Mouse (Mus musculus): Measurements from ENCODE around the gene Hoxa10.

The Hoxa10 gene

DNA sequence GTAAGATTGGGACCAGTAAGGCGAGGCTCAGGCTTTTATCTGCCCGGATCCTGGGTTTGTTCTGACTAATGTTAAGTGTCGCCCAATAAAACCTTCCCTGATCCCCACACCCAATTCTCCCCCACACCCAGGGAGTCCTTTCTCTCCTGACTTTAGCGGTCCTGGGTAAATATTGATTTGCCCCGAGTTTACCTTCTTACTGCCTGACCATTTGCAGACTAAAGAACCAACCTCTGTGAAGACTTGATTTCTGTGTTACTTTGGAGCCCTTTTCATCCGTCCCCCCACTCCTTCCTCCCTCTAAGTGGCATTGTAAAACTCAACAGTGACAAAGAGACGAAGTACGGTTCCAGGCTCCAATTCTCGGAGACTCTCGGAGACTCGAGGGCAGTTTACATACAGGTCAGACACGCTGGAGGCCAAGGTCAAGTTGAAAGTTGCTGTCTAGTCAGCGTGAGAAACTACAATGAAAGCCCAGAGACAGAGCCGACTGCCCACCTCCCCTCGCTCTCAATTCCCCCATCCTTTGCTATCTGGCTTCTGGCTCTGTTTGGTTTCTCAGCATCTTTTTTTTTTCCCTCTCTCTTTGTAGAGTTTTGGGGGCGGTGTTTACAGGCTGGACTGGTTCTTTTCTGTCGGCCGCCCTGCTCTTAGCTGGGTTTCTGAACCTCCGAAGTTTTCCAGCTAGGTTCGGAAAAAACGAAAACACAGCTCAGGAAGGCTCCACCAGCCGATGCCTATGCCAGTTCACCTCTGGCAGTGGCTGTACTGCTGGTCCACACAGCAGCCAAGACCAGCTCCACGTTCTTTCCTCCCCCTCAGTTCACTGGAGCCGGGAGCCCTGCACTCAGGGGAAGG, 22.0 kb upstream of the Hoxa10 start:
- DNase-seq, result peak; percentile 34

DNA sequence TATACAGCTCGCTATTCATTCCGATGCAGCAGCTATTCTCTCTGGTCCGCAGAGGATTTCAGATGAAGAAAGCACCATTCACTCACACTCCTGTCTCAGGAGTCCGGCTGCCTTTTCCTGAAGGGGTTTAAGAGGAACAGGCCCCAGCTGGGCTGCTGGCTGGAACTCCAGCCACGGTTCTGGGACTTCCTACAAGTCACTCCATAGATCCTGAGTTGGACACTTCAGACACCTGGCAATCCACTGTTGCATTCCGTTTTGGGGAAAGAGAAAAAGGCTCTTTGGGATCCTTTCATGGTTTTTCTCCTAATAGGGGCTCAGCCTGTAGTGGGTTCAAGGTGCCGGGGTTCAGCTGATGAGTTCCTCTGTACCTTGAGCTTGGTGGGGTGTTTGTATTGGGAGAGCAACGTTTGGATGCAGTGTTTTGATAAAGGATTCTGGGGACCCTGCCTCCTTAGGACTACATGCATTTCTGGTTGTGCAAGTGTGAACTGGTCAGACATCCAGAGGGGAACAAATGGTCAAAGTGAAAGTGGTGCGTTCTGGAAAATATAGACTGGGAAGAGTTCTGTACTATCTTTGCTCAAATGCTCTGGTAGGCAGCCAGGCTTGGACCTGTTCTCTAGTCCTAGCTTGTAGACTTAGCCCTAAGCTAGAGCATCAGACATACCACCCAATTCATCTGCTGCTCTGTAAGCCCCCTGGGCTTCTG, 21.3 kb upstream of the Hoxa10 start:
- DNase-seq, result peak; percentile 33

DNA sequence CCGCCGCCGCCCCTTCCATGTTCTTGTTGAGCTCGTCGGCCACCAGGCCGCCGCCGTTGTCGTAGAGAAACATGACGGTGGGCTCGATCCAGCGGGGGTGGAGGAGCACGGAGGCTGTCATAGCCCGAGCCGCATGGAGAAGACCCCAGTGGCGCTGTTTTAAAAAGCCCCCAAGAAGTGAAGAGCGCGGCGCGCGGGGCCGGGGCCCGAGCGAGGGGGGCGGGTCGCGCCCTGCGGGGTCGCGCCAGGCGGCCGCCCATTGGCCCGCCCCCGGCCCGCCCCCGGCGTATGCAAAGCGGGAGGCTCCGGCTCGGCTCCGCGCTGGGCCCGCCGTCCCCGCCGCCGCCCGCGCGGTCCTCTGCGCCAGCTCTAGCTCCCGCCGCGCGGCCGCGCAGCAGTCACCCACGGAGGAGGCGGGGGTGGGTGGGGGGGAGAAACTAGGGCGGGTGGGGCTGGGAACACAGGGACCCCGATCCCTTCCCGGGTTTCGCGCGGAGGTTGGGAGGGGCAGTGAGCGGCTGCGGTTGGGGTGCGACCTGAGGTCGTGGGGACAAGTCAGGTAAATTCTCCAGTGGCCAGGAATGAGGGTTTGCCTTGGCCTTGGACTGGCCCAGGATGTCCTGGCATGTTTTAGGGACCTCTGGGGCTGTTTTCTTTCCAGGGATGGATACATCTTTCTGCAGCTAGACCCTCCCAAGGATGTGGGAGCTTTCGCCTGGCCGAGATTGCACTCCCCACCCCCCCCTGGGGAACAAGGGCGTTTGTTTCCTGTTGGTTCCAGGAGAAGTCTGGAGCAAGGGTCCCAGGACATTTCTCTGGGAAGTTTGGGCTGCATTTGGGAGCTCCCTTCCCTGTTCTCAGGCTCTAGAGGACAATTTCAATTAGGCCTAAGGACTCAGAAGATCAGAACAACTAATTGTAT, 20.3 kb upstream of the Hoxa10 start, which contains the start of gene Hoxa13:
Hoxa13 (minus strand) TSS at position 227 of the 922 bp plus-strand sequence.
- DNase-seq, result peak; percentile 23

DNA sequence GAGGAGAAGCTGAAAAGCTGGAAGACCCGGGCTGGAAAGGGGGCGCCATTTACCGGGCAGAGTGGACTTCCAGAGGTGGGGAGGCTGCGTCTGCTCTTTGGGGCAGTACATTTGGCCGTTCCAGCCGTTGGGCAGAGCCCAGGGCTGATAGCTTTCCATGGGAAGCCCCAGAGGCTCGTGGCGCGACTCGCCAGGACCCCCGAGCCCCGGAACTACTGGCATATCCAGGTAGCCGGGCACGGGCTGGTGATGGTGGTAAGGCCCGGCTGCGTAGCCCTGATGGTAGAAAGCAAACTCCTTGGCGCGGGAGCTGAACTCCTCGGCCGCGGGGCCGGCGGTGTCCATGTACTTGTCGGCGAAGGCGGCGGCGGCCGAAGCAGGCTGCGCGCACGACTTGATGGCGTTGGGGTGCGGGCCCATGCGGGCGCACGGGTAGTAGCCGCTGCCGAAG, 19.2 kb upstream of the Hoxa10 start:
- peak; percentile 51 for DNase-seq

DNA sequence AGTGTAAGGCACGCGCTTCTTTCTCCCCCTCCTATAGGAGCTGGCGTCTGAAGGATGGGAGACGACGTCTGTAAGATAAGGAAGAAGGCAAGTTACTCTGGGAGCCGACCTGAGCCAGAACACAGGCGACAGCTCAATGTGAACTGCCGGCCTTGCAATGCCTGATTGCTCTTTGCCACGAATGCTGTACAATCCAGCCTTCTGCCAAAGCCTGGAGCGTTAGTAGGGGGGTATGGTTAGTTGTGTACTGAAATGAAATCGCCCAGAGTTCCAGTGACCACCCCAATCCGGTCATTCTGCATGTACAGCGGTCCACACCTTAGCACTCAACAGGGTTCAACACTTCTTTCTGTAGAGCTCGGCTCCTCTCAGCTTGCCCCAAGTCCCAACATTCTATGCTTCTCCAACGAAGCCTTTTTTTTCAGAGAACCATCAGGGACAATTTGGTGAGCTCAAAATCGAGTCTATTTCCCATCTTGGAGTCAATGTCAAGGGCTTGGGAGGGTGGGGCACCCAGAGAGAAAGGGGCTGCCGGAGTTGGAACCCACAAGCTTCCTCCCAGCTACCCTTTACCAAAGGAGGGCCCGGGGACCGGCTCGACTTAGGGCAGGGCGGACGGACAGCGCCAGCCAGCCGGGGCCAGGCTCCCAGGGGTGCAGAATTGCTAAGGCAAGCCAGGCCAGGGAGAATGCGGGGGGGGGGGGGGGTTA, 18.6 kb upstream of the Hoxa10 start:
- peak; percentile 53 for DNase-seq

DNA sequence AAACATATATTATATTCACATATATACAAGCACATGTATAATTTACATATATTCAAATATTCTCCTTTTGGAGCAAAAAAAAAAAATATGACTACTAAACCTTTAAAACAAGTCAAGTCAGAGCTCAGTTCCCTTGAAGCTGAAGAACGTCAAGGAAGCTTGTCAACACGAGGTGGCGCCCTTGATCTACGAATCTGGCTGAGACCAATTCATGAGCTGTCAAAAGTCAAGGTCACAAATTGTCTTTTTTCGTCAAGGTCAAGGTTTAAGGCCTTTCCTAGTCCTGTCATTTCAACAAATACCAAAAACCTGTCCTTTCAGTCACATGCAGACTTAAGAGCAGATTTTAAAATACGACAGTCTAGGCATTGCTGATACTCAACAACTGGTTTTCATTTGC, 16.3 kb upstream of the Hoxa10 start:
- DNase-seq, result peak; percentile 88

DNA sequence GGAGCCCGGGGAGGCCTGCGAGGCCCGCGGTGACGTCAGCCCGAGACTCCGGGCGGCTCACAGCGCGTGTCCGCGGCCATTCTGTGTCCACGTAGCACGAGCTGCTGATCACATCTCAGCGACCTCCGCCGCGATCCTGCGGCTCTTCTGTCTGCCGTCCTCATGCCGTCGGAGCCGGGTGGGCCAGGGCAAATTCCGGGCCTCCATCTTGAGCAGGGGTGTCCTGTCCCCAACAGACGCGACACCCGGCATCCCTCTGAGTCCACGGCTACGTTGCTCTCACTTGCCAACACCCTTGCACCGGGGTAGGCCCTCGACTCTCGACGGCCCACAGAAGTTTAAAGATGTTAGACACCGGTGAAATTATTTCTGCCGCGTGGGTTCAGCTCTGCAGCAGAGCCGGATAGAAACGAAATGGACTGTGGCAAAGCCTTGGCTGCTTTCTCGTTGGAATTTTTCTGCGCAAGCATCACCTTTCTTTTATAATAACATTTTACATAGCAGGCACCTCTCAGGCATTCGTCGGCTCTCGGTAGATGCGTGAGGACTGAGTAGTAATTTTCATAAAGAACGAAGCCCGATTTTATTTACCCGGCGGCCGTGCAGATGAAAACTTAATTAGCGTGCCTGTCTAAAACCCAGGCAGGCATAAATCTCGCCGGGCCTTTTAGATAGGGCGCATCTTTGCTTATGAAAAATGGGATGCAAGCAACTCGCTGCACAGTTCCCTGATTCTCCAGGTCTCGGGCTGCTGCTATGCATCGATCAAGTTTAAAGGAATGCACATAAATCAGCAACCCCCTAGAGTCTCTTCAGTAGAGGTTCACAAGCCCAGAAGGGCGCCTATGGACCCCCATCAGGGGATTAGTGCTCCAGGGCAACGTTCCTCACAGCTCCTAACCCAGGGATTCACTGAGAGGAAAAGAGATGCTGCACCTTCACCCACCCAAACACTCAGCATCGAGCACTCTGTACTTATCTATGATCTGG, 13.2 kb upstream of the Hoxa10 start:
- DNase-seq, result peak; percentile 48

DNA sequence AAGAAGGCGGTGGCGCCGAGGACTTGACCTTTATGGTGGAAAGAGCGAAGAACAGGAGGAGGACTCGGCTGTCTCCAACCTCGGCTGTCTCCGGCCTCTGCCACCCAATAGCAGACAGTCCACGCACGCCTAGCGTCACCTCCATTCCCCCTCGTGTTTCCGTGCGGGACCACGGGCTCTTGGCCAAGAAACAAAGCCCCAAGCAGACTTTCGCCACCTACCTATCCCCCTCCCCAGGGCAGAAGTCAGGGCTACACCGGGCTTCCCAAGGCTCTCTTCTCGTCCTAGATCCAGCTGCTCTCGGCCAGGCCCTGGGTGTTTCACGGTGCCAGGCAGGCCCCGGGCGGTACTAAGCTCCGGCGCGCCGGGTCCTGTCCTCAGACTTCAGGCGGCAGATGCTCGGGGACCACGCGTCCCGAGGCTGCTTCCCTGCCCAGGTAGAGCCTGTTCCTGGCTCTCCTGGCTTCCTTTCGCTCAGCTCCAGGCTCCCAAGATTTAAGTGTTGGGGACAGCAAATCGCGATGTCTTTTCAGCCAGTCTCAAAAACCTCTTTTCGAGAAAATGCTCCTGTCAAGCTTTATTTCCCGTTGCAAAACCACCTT, 12.2 kb upstream of the Hoxa10 start:
- no peak for DNase-seq

DNA sequence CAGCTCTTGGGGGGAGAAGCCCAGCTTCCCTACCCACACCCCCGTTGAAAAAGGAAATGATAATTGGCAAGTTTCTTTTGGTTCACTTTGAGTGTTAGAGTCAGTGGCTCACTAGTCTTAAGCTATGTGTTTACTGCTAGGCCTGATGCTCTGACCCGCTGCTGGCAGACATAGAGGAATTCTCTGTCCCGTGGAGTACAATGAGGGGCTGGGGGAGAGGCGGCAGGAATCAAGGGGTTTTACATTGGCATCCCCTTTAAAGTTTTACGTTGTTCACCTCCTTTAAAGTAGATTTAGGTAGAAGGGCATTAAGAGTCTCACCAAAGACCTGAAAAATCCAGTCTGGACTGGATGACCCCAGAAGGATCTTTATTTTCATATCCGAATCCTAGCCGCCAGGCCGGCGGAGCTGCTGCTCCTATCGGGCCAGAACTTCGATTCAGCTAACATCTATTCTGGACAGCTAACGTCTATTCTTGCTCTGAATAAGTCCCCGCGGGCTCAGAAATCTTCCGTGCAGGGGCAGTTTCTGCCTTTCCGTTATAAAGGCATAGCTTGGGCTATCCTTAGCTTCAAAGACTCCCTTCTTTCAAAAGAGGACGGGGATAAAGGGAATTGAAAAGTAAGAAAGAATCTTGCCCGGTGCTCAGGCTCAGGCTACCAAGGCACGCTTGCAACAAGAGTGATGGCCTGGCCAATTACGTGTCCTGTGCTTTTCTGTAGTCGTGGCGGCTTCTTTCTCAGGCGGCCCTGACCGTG, 11.5 kb upstream of the Hoxa10 start:
- DNase-seq, result no peak

DNA sequence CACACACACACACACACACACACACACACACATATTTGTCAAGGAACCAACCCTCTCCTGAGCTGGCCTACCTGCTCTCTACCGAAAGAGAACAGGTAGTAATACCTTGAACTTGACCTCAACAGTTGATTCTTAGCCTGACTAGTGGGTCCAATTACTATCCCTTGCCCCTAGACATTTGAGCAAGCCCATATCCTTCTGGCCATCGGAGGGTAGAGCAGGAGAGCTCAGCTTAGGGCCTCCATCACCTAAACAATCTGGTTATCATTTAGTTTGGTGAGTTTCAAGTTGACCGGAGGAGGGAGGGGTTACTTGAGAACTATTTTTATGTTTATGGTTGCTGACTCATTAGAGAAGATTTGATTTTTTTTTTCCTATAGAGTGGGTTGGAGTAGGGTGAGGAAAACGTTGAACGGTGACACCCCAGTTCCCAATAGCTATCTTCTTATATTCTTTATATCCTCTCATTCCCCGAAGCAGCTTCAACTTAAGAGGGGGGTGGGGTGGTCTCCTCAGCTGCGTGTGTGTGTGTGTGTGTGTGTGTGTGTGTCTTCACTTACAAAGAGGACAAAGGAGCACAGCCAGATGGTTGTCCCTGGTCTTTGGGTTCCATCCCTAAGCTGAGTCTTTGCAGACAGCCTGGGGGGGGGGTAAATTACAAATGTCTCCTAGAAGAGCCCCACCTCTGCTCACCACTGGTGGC, 10.7 kb upstream of the Hoxa10 start:
- no peak for DNase-seq

DNA sequence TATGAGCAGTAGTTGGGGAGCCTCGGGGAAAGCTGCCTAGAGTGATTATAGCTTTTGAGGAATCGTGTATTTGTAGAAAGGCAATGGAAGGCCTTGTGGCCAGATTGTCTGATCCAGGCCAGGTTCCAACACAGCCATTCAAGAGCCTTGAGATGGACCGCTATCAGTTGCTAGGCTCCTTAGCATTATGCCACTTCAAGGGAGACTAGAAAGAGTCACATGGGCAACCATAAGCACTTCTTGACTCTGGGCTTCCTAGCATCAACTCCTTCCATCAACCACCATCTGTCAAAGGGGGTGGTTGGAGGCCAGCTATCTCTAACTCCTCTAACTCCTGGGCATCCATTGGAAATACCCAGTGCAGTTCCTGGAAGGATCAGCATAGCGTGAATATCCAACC, 9.2 kb upstream of the Hoxa10 start:
- DNase-seq, result no peak

DNA sequence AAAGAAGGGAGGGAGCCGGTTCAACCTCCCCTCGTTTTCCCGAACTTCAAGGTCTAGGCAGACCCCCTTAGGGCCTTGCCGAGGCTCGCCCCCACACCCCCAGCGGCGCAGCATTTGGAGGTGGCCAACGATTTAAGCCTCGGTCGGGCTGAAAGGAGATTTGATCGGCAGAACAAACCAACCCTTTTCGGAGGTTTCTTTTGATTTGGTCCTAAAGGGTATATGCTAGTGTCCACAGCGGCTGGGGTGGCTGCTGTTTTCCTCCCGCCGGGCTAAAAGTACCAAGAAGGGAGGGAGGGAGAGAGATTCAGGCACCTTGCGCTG, 8.7 kb upstream of the Hoxa10 start:
- DNase-seq, result no peak

DNA sequence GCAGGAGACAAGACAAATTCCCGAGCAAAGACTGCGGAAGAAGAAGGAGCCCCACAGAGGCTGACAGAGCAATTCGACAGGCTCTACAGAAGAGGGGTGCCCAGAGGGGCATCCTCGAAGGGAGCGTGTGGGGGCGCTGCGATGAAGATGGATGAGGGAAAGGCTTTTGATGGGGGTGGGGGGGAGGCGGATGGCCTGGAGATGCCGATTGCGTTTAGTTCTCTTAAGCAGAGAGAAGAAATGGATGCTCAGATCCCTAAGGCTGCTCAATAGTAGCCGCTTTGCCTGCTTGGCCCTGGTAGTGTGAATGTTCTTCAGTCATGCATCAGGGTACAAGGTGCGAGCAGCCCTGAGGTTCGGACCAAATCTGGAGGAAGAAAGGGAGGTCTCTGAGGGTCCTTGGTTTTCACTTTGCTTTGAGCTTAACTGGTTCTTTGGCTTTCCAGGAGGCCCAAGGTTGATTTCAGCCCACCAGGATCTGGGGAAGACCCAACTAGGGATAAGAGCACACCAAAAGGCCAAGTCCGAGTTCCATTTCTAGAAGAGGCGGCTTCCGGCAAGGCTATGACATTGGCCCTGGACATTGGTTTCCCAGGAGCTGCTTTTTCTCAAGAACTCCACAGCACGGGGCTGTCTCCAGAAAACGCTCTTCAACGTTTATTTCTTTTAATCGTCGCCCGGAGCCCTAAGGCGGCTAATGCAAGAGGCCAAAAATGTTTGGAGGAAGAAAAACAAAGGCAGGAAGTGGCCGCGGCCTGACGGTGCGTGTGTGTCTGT, 8.2 kb upstream of the Hoxa10 start:
- peak; percentile 6 for DNase-seq

DNA sequence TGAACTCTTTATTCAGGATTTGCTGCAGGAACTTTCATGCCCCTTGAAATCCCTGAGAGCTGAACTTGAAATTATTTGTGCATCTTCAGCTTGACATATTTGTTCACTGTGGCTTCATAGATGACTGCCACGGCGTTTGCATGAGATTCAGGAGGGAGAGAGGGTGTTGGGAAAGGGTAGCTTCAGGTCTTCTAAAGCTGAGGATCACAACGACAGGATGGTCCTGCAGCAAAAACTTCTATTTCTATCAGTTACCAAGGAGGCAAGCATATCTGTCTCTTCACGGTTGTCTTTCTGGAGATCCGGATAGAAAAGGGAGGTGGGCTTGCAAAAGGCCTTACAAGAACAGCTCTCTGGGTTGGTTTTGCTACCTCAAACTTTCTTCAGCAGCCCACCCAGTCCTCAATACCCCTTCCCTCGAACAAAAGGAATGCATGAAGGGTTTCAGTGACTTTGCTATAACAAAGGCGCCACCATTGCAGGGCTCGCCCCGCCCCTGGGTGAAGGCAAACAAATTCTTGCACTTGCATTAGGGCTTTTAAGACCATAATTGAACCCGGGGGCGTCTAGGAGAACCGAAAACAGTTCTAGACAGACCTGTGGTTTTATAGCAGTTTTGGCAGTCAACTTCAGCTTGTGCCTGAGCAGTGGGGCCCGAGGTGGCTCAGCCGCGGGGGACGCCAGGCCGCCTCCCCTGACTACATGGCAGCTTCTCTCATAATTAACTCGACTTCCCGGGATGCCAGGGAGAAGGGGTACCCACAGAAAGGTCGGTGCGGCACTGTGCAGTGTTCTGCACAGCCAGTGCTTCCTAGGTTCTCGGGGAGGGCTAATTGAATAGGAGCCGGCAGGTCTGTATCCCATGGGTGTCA, 7.3 kb upstream of the Hoxa10 start:
- DNase-seq, result peak; percentile 8

DNA sequence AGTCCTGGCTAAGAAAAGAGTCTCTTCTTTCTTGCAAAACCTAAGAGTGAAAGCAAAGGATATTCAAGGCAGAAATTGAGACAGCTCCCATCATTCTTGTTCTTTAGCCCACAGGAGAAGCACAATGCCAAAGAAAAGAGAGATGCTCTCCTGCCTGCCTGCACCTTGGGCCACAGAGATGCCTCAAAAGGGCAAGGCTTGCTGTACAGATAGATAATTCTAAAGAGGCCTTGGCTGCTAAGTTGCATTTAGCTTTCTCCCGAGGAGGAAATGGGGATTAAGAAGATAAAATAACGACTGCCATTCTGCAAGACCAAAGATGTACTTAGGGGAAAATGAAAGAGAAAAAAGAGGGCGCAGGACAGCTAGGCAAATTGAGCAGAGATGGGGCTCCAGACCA, 6.3 kb upstream of the Hoxa10 start:
- DNase-seq, result no peak

DNA sequence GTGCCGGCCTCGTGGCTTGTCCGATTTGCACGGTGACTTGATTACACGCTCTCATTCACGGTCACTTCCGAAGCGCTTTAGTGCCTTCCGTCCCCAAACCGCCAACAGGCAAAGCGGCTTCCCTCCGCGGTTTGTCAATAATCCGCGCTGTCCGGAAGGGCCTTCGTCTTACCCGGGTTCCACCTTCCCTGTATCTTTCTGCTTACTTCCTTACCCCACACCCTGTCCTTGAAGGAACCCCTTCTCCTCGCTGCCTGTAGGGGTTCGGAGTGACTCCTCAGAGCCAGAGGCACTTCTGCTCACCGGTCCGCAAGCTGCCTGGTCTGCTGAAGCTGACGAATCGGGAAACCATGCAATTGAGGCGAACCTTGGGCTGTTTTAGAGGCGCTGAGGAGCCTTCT, 5.7 kb upstream of the Hoxa10 start:
- peak; percentile 54 for DNase-seq

DNA sequence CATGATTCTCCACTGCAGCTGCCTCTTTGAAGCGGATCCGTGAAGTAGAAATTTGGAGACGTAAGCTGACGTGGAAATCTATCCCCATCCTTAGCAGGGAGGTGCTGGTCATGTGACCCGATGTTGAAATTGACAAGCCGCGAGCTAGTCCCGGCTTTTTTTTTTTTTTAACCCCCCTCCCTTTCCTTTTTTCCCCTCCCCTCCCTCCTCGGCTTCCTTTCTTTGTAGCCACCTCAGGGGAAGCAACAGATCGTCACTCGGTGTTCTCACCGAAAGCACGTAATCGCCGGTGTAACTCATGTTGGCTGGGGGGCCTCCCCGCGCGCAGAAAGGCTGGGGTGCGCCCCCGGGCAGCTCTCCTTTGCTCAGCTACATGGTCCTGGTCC, 5.1 kb upstream of the Hoxa10 start, which contains the start of gene Hoxa11:
Hoxa11 (minus strand) TSS at position 54 of the 386 bp plus-strand sequence.
- no peak for DNase-seq

Data from kidney, adult 18-20 months (tissue).